Mouse (Mus musculus) thymus, postnatal 14 days (tissue): ENCODE data around the gene Cbx7.
A peak's percentile ranks its signal among the peaks of the same experiment; 100 is the strongest.

Source experiments
- DNase-seq: peaks from one replicate; pipeline ENCODE4 v3.0.0; 2021

Cbx7 gene

GRCm38 (mm10) chr15:79891436-79892212, 79.3 kb downstream of the Cbx7 start, which contains the start of gene Apobec3:
Gene Apobec3, plus strand, starts transcription at chr15:79891659.
- DNase-seq: peak; percentile 90

- DNase-seq: no peak
Observed at GRCm38 (mm10) chr15:79884820-79885219, 86.1 kb downstream of the Cbx7 start.

- peak; percentile 95 for DNase-seq
Observed at GRCm38 (mm10) chr15:79883352-79883822, 87.5 kb downstream of the Cbx7 start.

GRCm38 (mm10) chr15:79882623-79883267, 88.2 kb downstream of the Cbx7 start:
- no peak for DNase-seq

- no peak for DNase-seq
Observed at GRCm38 (mm10) chr15:79880477-79880876, 90.4 kb downstream of the Cbx7 start.

- no peak for DNase-seq
Observed at GRCm38 (mm10) chr15:79879319-79879718, 91.6 kb downstream of the Cbx7 start.

GRCm38 (mm10) chr15:79878725-79879136, 92.2 kb downstream of the Cbx7 start:
- no peak for DNase-seq

- no peak for DNase-seq
Observed at GRCm38 (mm10) chr15:79875261-79875995, 95.5 kb downstream of the Cbx7 start.

- no peak for DNase-seq
Observed at GRCm38 (mm10) chr15:79873995-79874394, 96.9 kb downstream of the Cbx7 start.

- DNase-seq: no peak
Observed at GRCm38 (mm10) chr15:79873545-79873944, 97.4 kb downstream of the Cbx7 start.

- DNase-seq: peak; percentile 11
Observed at GRCm38 (mm10) chr15:79867260-79868002, 103.5 kb downstream of the Cbx7 start.
